Mouse (Mus musculus): Measurements from ENCODE around the gene Cilp. TPM values are rescaled to one million over a fixed set of nuclear protein-coding genes. Genes with fewer than 3 reads are reported as not detected.

Cilp gene
- polyA plus RNA-seq, 1 experiment from 2014 or later, result 0.21 TPM

DNA sequence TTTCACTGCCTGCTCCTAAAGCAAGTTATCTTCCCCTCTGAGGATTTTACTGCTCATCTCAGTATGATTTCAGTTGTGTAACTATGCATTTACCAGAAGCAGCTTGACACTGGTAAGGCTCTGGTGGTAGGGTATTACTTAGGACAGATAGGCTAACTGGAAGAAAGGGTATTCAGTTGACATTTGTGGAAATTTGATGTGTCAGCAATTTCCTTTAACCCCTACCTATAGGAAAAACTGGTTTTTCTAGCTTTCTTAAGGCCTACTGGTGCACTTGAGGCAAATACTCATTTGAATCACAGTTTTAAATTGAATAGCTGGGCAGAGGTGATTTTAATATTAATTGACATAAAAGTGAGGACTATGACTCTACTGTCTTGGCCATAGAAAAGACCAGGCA is 61.0 kb downstream of the Cilp start:
- H3K27me3 ChIP-seq (ENCODE audit: control insufficient read depth, insufficient read depth, low read length), result no peaks in the 10 kb centered on the region
- H3K9me3 ChIP-seq (replicated peaks; ENCODE audit: control insufficient read depth, low read length), result no peaks in the 10 kb centered on the region
- H3K9ac ChIP-seq (replicated peaks; ENCODE audit: low read length), result no peak overlapping the region
- no peak overlapping the region for H3K4me2 ChIP-seq (ENCODE audit: low read depth, low read length)
- peaks cover 2% of the 10 kb centered on the region; the same call in 1 of the 2 replicates for H3K36me3 ChIP-seq (replicated peaks; ENCODE audit: control insufficient read depth, insufficient read depth, low read depth, low read length)
- no peak overlapping the region for H3K4me3 ChIP-seq (ENCODE audit: low read depth, low read length)
- no peaks in the 10 kb centered on the region for H3K4me1 ChIP-seq (ENCODE audit: control insufficient read depth, insufficient read depth, low read length)
- DNase-seq (ENCODE audit: low spot score), result no peak
- no peak overlapping the region for H3K27ac ChIP-seq (replicated peaks; ENCODE audit: low read depth, low read length)
- ATAC-seq (replicated peaks; ENCODE audit: insufficient number of reproducible peaks, low FRiP score, low TSS enrichment, low read depth), result no peak

DNA sequence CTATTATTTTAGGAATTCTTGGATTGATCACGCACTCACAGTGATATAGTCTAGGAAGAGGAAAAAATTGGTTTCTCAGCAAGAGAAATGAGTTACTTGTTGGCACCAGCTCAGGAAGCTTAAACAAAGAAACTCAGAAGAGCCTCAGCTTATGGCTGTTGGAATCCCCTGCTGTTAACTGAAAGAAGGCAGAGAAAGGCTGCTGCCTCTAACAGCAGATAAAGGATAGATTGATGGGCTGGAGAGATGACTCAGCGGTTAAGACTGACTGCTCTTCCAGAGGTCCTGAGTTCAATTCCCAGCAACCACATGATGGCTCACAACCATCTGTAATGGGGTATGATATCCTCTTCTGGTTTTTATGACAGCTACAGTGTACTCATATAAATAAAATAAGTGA is 62.4 kb downstream of the Cilp start:
- H3K36me3 ChIP-seq (replicated peaks; ENCODE audit: control insufficient read depth, insufficient read depth, low read depth, low read length), result peaks cover 2% of the 10 kb centered on the region; the same call in 1 of the 2 replicates
- no peaks in the 10 kb centered on the region for H3K27me3 ChIP-seq (ENCODE audit: control insufficient read depth, insufficient read depth, low read length)
- H3K27ac ChIP-seq (replicated peaks; ENCODE audit: low read depth, low read length), result no peak overlapping the region
- no peak for ATAC-seq (replicated peaks; ENCODE audit: insufficient number of reproducible peaks, low FRiP score, low TSS enrichment, low read depth)
- no peak overlapping the region for H3K4me2 ChIP-seq (ENCODE audit: low read depth, low read length)
- no peaks in the 10 kb centered on the region for H3K4me1 ChIP-seq (ENCODE audit: control insufficient read depth, insufficient read depth, low read length)
- no peaks in the 10 kb centered on the region for H3K9me3 ChIP-seq (replicated peaks; ENCODE audit: control insufficient read depth, low read length)
- no peak overlapping the region for H3K4me3 ChIP-seq (ENCODE audit: low read depth, low read length)
- 99% methylated on average over 2 of the region's 2 CpGs for WGBS
- DNase-seq (ENCODE audit: low spot score), result no peak
- no peak overlapping the region for H3K9ac ChIP-seq (replicated peaks; ENCODE audit: low read length)

Other genes starting within 250 kb of the Cilp start
- 81.3 and 83.5 TPM in 2 replicates for gene Hacd3, start 243.5 kb upstream of the Cilp start, polyA plus RNA-seq (2014; fragmentation: Nextera tagmentation; extraction: Ambion mirVana)
- 30.4 and 33.7 TPM in 2 replicates for gene Dpp8, start 232.8 kb upstream of the Cilp start, polyA plus RNA-seq (2014; fragmentation: Nextera tagmentation; extraction: Ambion mirVana)
- 11.8 and 12.4 TPM in 2 replicates for gene Igdcc4, start 163.7 kb upstream of the Cilp start, polyA plus RNA-seq (2014; fragmentation: Nextera tagmentation; extraction: Ambion mirVana)
- gene Igdcc3, start 124.0 kb upstream of the Cilp start, polyA plus RNA-seq (2014; fragmentation: Nextera tagmentation; extraction: Ambion mirVana), result 17.0 and 18.7 TPM in 2 replicates
- 4.9 and 5.7 TPM in 2 replicates for gene Parp16, start 69.8 kb upstream of the Cilp start, polyA plus RNA-seq (2014; fragmentation: Nextera tagmentation; extraction: Ambion mirVana)
- gene Clpx, start 29.1 kb downstream of the Cilp start, polyA plus RNA-seq (2014; fragmentation: Nextera tagmentation; extraction: Ambion mirVana), result 60.1 and 64.3 TPM in 2 replicates
- 13.9 and 18.5 TPM in 2 replicates for gene Pdcd7, start 80.9 kb downstream of the Cilp start, polyA plus RNA-seq (2014; fragmentation: Nextera tagmentation; extraction: Ambion mirVana)
- 0.31 TPM in 1 of 2 replicates, not detected in the other for gene Ubap1l, start 95.9 kb downstream of the Cilp start, polyA plus RNA-seq (2014; fragmentation: Nextera tagmentation; extraction: Ambion mirVana)
- gene Kbtbd13, start 126.5 kb downstream of the Cilp start, polyA plus RNA-seq (2014; fragmentation: Nextera tagmentation; extraction: Ambion mirVana), result 1.2 and 1.3 TPM in 2 replicates
- 7.6 and 9.8 TPM in 2 replicates for gene Rasl12, start 133.3 kb downstream of the Cilp start, polyA plus RNA-seq (2014; fragmentation: Nextera tagmentation; extraction: Ambion mirVana)
- not detected in 2 replicates for gene Slc51b, start 157.8 kb downstream of the Cilp start, polyA plus RNA-seq (2014; fragmentation: Nextera tagmentation; extraction: Ambion mirVana)
- 20.0 and 20.8 TPM in 2 replicates for gene Mtfmt, start 170.6 kb downstream of the Cilp start, polyA plus RNA-seq (2014; fragmentation: Nextera tagmentation; extraction: Ambion mirVana)
- 143 and 157 TPM in 2 replicates for gene Spg21, start 195.8 kb downstream of the Cilp start, polyA plus RNA-seq (2014; fragmentation: Nextera tagmentation; extraction: Ambion mirVana)